Mouse (Mus musculus): ENCODE data around the gene Gm8279. TPM values are rescaled to one million over a fixed set of nuclear protein-coding genes. Genes with fewer than 3 reads are reported as not detected.
"Not testable (repeated sequence)": the region's sequence is repeated elsewhere in the genome, so short reads cannot be mapped to it uniquely, and the experiment has no call there.

The Gm8279 gene
- not detected in 2 replicates for polyA plus RNA-seq (2014; fragmentation: Nextera tagmentation; extraction: Ambion mirVana)

GRCm38 (mm10) chr14:5131219-5131618 lies at the start of gene Gm8279:
TSS of gene Gm8279 (plus strand) at chr14:5131519.
- H3K27me3 ChIP-seq (ENCODE audit: control insufficient read depth, insufficient read depth, low read length); H3K36me3 ChIP-seq (replicated peaks; ENCODE audit: control insufficient read depth, insufficient read depth, low read depth, low read length); H3K9me3 ChIP-seq (replicated peaks; ENCODE audit: control insufficient read depth, low read length); H3K4me2 ChIP-seq (ENCODE audit: low read depth, low read length); DNase-seq (ENCODE audit: low spot score); H3K9ac ChIP-seq (replicated peaks; ENCODE audit: low read length); ATAC-seq (replicated peaks; ENCODE audit: insufficient number of reproducible peaks, low FRiP score, low TSS enrichment, low read depth); H3K4me3 ChIP-seq (ENCODE audit: low read depth, low read length); H3K27ac ChIP-seq (replicated peaks; ENCODE audit: low read depth, low read length); H3K4me1 ChIP-seq (ENCODE audit: control insufficient read depth, insufficient read depth, low read length): not testable (repeated sequence)
- 88% methylated on average over 2 of the region's 2 CpGs for WGBS

GRCm38 (mm10) chr14:5164235-5164634 lies 32.9 kb downstream of the Gm8279 start, which contains the start of gene Gm3317:
TSS of gene Gm3317 (plus strand) at chr14:5164535.
- not testable (repeated sequence) for H3K27ac ChIP-seq (replicated peaks; ENCODE audit: low read depth, low read length); ATAC-seq (replicated peaks; ENCODE audit: insufficient number of reproducible peaks, low FRiP score, low TSS enrichment, low read depth); H3K4me3 ChIP-seq (ENCODE audit: low read depth, low read length); H3K9ac ChIP-seq (replicated peaks; ENCODE audit: low read length); H3K9me3 ChIP-seq (replicated peaks; ENCODE audit: control insufficient read depth, low read length); DNase-seq (ENCODE audit: low spot score); H3K36me3 ChIP-seq (replicated peaks; ENCODE audit: control insufficient read depth, insufficient read depth, low read depth, low read length); H3K4me1 ChIP-seq (ENCODE audit: control insufficient read depth, insufficient read depth, low read length); H3K27me3 ChIP-seq (ENCODE audit: control insufficient read depth, insufficient read depth, low read length); H3K4me2 ChIP-seq (ENCODE audit: low read depth, low read length)
- no CpG with 5 or more reads among the region's 1 CpGs for WGBS

DNA sequence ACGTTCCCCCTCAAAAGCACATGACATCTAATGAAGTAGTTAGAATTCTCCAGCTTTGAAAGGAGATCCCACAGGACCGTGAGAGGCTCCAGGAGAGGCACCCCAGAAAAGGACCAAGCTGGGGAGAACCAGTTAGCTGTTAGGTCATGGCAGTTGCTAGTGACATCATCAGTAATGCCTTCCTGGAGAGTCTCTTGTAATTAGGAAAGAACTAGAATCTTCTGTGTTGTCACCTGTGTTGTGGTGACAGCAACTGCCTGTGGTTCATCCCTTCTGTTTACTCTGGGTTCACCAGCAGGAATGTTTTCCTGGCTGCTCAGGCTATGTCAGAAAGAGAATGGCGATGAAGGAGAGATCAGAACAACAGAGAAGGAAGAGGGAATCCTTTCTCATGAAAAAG lies 54.2 kb downstream of the Gm8279 start, which contains the start of gene Gm8271:
Gm8271 (plus strand) TSS at position 301 of the 400 bp plus-strand sequence.
- not testable (repeated sequence) for H3K27ac ChIP-seq (replicated peaks; ENCODE audit: low read depth, low read length); H3K9me3 ChIP-seq (replicated peaks; ENCODE audit: control insufficient read depth, low read length); DNase-seq (ENCODE audit: low spot score); H3K4me2 ChIP-seq (ENCODE audit: low read depth, low read length); H3K36me3 ChIP-seq (replicated peaks; ENCODE audit: control insufficient read depth, insufficient read depth, low read depth, low read length); H3K4me3 ChIP-seq (ENCODE audit: low read depth, low read length); H3K4me1 ChIP-seq (ENCODE audit: control insufficient read depth, insufficient read depth, low read length); ATAC-seq (replicated peaks; ENCODE audit: insufficient number of reproducible peaks, low FRiP score, low TSS enrichment, low read depth); H3K27me3 ChIP-seq (ENCODE audit: control insufficient read depth, insufficient read depth, low read length); H3K9ac ChIP-seq (replicated peaks; ENCODE audit: low read length)
- WGBS: no CpG with 5 or more reads among the region's 3 CpGs

Other genes starting within 250 kb of the Gm8279 start
- gene Gm3278, start 239.1 kb upstream of the Gm8279 start, polyA plus RNA-seq (2014; fragmentation: Nextera tagmentation; extraction: Ambion mirVana): not detected in 2 replicates
- not detected in 2 replicates for gene Gm8297, start 147.6 kb upstream of the Gm8279 start, polyA plus RNA-seq (2014; fragmentation: Nextera tagmentation; extraction: Ambion mirVana)
- gene Gm3298, start 115.6 kb upstream of the Gm8279 start, polyA plus RNA-seq (2014; fragmentation: Nextera tagmentation; extraction: Ambion mirVana): not detected in 2 replicates
- gene 4930555G01Rik, start 80.9 kb upstream of the Gm8279 start, polyA plus RNA-seq (2014; fragmentation: Nextera tagmentation; extraction: Ambion mirVana): not detected in 2 replicates
- gene Gm8281, start 60.5 kb upstream of the Gm8279 start, polyA plus RNA-seq (2014; fragmentation: Nextera tagmentation; extraction: Ambion mirVana): 2.0 and 2.2 TPM in 2 replicates
- gene Gm3317, start 33.0 kb downstream of the Gm8279 start, polyA plus RNA-seq (2014; fragmentation: Nextera tagmentation; extraction: Ambion mirVana): not detected in 2 replicates
- not detected in 2 replicates for gene Gm8271, start 54.3 kb downstream of the Gm8279 start, polyA plus RNA-seq (2014; fragmentation: Nextera tagmentation; extraction: Ambion mirVana)
- gene Gm3526, start 129.1 kb downstream of the Gm8279 start, polyA plus RNA-seq (2014; fragmentation: Nextera tagmentation; extraction: Ambion mirVana): not detected in 2 replicates
- gene Gm3542, start 203.4 kb downstream of the Gm8279 start, polyA plus RNA-seq (2014; fragmentation: Nextera tagmentation; extraction: Ambion mirVana): not detected in 2 replicates

All from embryonic facial prominence, embryonic 11.5 days (tissue).